Mouse (Mus musculus) kidney, adult 9 months (tissue): Measurements from ENCODE around the gene Ap3b1.

Experiments
- DNase-seq: peaks from one replicate; pipeline ENCODE4 v3.0.0; 2022

The Ap3b1 gene

DNA sequence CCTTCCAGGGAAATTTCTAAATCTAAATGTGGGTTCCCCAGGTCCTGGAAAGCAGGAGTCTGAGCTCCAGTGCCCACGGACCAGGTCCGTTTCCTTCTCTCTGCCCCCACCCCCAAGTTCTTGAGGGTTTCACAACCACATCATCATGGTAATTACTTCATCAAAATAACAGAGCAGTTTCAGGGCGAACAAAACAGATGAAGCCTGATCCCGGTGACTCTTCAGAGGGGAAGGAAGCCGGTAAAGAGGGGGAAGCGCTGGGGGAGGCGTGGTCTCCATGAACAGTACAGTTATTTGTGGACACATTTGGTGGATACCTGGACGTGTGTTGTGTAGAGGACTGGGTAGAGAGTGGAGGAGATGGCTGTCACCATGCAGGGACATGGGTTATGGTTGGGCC lies 241.0 kb downstream of the Ap3b1 start:
- DNase-seq: no peak

DNA sequence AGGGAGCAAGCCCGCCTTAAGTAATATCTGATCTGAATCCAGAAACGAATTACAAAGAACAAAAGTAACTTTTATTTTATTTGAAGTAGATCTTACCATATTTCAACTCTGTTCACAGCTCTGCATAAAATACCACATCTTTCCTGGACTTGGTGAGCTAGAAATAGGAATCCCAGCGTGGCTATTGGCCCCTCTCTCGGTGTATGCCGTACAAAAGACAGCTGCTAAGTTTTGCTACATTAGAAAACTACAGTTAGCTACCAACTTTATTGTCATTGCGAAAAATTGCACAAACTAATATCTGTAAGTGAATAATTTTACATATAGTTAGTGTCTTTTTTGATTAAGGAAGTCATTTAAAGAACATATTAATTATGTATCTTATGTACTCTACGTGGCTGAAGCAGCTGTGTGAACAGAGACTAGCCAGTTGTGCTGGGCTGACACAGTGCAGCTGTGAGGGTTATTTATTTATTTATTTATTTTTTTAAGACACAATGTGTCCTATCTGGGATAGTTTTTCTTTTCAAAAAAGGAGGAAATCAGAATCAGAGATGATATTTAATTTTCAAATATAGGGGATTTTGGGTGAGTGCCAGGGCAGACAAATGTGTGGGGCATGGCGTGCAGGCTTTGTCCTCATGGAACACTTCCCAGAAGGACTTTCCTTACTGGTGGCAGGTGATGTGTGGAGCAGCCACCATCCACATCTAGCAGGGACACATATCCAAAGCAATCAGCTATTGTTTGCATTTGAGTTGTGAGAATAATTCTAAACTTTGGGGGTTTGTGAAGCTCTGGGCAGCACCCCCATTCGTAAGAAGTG lies 248.5 kb downstream of the Ap3b1 start:
- no peak for DNase-seq

DNA sequence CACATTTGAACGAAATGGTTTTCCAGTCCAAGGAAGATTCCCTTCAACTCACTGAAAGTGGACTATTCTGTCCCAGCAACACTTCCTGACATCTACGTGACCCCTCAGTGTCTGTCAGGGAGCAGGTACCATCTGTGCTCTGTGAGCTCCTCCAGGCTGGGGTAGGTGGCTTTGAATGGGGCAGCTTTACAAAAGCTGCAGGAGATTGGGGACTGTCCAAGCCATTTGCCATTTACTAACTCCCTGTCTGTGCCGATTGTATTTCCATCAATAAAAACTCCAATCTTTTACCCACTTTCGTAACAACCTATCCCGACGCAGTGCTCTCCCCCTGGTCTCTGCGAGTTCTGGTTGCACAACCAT lies 249.1 kb downstream of the Ap3b1 start:
- no peak for DNase-seq

DNA sequence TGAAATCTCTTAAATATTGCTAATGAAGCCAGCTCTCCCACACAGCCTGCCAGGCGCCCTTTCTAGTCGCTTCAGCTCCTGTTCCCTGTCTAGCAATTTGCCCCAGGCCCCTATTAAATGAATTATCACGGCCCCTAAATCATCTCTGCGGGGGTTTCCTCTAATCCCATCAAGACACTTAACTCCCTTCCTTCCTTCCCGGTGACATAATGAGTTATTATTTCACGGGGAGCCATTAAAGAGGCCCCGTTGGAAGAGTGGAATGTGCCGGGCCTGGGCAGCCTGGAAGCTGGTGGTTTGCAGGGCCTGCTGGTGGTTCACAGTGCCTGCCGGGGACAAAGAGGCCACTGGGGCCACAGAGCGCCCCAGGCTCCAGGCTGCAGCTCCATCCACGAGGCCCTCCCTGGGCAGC lies 249.7 kb downstream of the Ap3b1 start:
- DNase-seq: no peak

DNA sequence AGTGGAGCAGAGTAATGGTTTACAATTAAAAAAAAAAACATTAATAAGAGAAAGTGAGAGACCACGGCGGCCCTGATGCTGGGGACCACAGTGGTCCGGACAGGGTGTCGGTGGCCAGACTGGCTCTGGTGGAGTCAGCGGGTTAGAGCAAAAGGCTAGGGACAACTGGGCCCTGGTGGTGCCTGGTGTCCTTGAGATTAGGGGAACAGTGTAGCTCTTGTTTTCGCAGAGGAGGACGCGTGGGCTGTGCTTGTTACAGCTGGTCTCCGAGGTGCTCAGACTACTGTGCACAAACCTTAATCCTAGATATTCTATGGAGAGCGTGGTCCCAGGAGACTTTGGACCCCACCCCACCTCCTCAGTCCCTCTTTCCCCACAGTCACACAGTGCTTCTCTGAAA lies 250.2 kb downstream of the Ap3b1 start:
- DNase-seq: no peak
